Mouse (Mus musculus) MEL (cell line): ENCODE results near the gene Ppp2r5b. TPM values are rescaled to one million over a fixed set of nuclear protein-coding genes. Genes with fewer than 3 reads are reported as not detected.

Source experiments
- DNase-seq: peaks from one replicate; pipeline ENCODE4 v3.0.0; 2011; ENCODE audit warnings: low read depth, low spot score
- H3K27ac ChIP-seq: 2 replicates; pipeline ENCODE4 v1.5.1; 2012; ENCODE audit warnings: low read depth, mild to moderate bottlenecking, control low read depth, low read length, moderate library complexity; ENCODE audit not compliant: control insufficient read depth
- H3K27me3 ChIP-seq, 2 experiments: fragments of 150-350 bp in 1 of 2; sonication (generic) in 1 of 2; 2 replicates each; pipeline ENCODE4 v1.6.1; 2012; ENCODE audit warnings: low read length in 2 of 2, mild to moderate bottlenecking in 2 of 2, improper control_type of control experiment in 1 of 2, moderate library complexity in 1 of 2; ENCODE audit not compliant: insufficient read depth in 2 of 2, control insufficient read depth in 1 of 2
- H3K36me3 ChIP-seq, 2 experiments: 2 replicates each; pipeline ENCODE4 v1.6.1; 2012 to 2014; ENCODE audit warnings: low read length in 2 of 2, improper control_type of control experiment in 1 of 2, inconsistent platforms in 1 of 2, mild to moderate bottlenecking in 1 of 2; ENCODE audit not compliant: insufficient read depth in 2 of 2, control insufficient read depth in 1 of 2
- H3K4me1 ChIP-seq, 2 experiments: fragments of 150-350 bp in 1 of 2; sonication (generic) in 1 of 2; 2 replicates each; pipeline ENCODE4 v1.6.1; 2012; ENCODE audit warnings: low read length in 2 of 2, improper control_type of control experiment in 1 of 2, mild to moderate bottlenecking in 1 of 2; ENCODE audit not compliant: insufficient read depth in 2 of 2, control insufficient read depth in 1 of 2
- H3K4me3 ChIP-seq, 2 experiments: fragments of 150-350 bp in 1 of 2; sonication (generic) in 1 of 2; 2 replicates each; pipeline ENCODE4 v1.5.1; 2012; ENCODE audit warnings: low read depth in 2 of 2, low read length in 2 of 2, mild to moderate bottlenecking in 2 of 2, moderate library complexity in 2 of 2, control low read depth in 1 of 2, improper control_type of control experiment in 1 of 2; ENCODE audit not compliant: control insufficient read depth in 1 of 2, insufficient read depth in 1 of 2
- H3K79me2 ChIP-seq: 2 replicates; pipeline ENCODE4 v1.6.1; 2012; ENCODE audit warnings: mild to moderate bottlenecking, low read length, moderate library complexity; ENCODE audit not compliant: control insufficient read depth, poor library complexity, insufficient read depth
- H3K9ac ChIP-seq: 2 replicates; pipeline ENCODE4 v1.6.1; 2012; ENCODE audit warnings: low read depth, mild to moderate bottlenecking, control low read depth, low read length, moderate library complexity; ENCODE audit not compliant: control insufficient read depth, poor library complexity, severe bottlenecking
- H3K9me3 ChIP-seq: fragments of 150-350 bp; sonication (generic); replicated peaks from 2 replicates; pipeline ENCODE4 v1.6.1; 2012; ENCODE audit warnings: mild to moderate bottlenecking, low read length, improper control_type of control experiment, moderate library complexity; ENCODE audit not compliant: insufficient read depth
- BHLHE40 ChIP-seq: IDR thresholded peaks from 2 replicates; pipeline ENCODE4 v1.6.1; 2012; ENCODE audit warnings: low read depth, mild to moderate bottlenecking, inconsistent platforms, low read length, improper control_type of control experiment, borderline replicate concordance
- CHD1 ChIP-seq: IDR thresholded peaks from 2 replicates; pipeline ENCODE4 v1.6.1; 2012; ENCODE audit warnings: low read depth, mild to moderate bottlenecking, inconsistent platforms, low read length, improper control_type of control experiment
- CHD2 ChIP-seq: IDR thresholded peaks from 2 replicates; pipeline ENCODE4 v1.6.1; 2011; ENCODE audit warnings: low read length, improper control_type of control experiment
- CTCF ChIP-seq, 3 experiments: IDR thresholded peaks in 2 of 3; conservative IDR thresholded peaks in 1 of 3; 2 replicates each; pipeline ENCODE4 v1.5.1; 2011 to 2012; ENCODE audit warnings: low read length in 3 of 3, low read depth in 2 of 3, mild to moderate bottlenecking in 2 of 3, improper control_type of control experiment in 1 of 3, inconsistent platforms in 1 of 3, mixed read lengths in 1 of 3, moderate library complexity in 1 of 3; ENCODE audit not compliant: control insufficient read depth in 1 of 3, insufficient read depth in 1 of 3, poor library complexity in 1 of 3, severe bottlenecking in 1 of 3
- ELF1 ChIP-seq: IDR thresholded peaks from 2 replicates; pipeline ENCODE4 v1.6.1; 2014; ENCODE audit warnings: low read depth, mild to moderate bottlenecking, inconsistent platforms, low read length, improper control_type of control experiment, moderate library complexity
- MAFK ChIP-seq: IDR thresholded peaks from 2 replicates; pipeline ENCODE4 v1.6.1; 2011; ENCODE audit warnings: low read depth, mild to moderate bottlenecking, low read length, improper control_type of control experiment, borderline replicate concordance
- MYB ChIP-seq: IDR thresholded peaks from 2 replicates; pipeline ENCODE4 v1.6.1; 2011; ENCODE audit warnings: mild to moderate bottlenecking, low read depth, low read length, improper control_type of control experiment
- NELFE ChIP-seq: IDR thresholded peaks from 2 replicates; pipeline ENCODE4 v1.6.1; 2011; ENCODE audit warnings: low read depth, low read length, improper control_type of control experiment
- POLR2AphosphoS2 ChIP-seq: IDR thresholded peaks from 2 replicates; pipeline ENCODE4 v1.6.1; 2011; ENCODE audit warnings: low read length, improper control_type of control experiment
- POLR2AphosphoS5 ChIP-seq: IDR thresholded peaks from 2 replicates; pipeline ENCODE4 v1.6.1; 2012; ENCODE audit warnings: low read depth, borderline replicate concordance, mild to moderate bottlenecking, inconsistent platforms, low read length, moderate library complexity, mixed read lengths
- TCF12 ChIP-seq: IDR thresholded peaks from 2 replicates; pipeline ENCODE4 v1.6.1; 2014; ENCODE audit warnings: low read depth, mild to moderate bottlenecking, inconsistent platforms, low read length, improper control_type of control experiment, moderate library complexity
- UBTF ChIP-seq: IDR thresholded peaks from 2 replicates; pipeline ENCODE4 v1.6.1; 2012; ENCODE audit warnings: low read depth, mild to moderate bottlenecking, inconsistent platforms, low read length, improper control_type of control experiment, moderate library complexity, borderline replicate concordance; ENCODE audit not compliant: insufficient read depth
- USF2 ChIP-seq, 2 experiments: IDR thresholded peaks; 2 replicates each; pipeline ENCODE4 v1.6.1; 2011 to 2012; ENCODE audit warnings: improper control_type of control experiment in 2 of 2, low read length in 2 of 2, borderline replicate concordance in 1 of 2, inconsistent platforms in 1 of 2, low read depth in 1 of 2, mild to moderate bottlenecking in 1 of 2; ENCODE audit not compliant: insufficient read depth in 1 of 2
- ZC3H11A ChIP-seq: IDR thresholded peaks from 2 replicates; pipeline ENCODE4 v1.6.1; 2012; ENCODE audit warnings: low read depth, mild to moderate bottlenecking, inconsistent platforms, low read length, improper control_type of control experiment
- ZKSCAN1 ChIP-seq: IDR thresholded peaks from 2 replicates; pipeline ENCODE4 v1.6.1; 2012; ENCODE audit warnings: low read depth, mild to moderate bottlenecking, inconsistent platforms, low read length, improper control_type of control experiment, moderate library complexity
- ZNF384 ChIP-seq: IDR thresholded peaks from 2 replicates; pipeline ENCODE4 v1.6.1; 2012; ENCODE audit warnings: low read depth, mild to moderate bottlenecking, inconsistent platforms, low read length, improper control_type of control experiment
- polyA plus RNA-seq, 2 experiments: library from polyadenylated mRNA; stranded (reverse) in 1 of 2; unstranded in 1 of 2; fragments of >175 nt in 1 of 2; fragments of >200 nt in 1 of 2; gene quantifications; 2 replicates each; pipeline versions ENCODE4 v1.2.1 to v1.2.4; 2012; ENCODE audit warnings: low replicate concordance in 2 of 2, low read depth in 1 of 2; ENCODE audit not compliant: insufficient read length in 2 of 2, insufficient read depth in 1 of 2, missing spikeins in 1 of 2
- total RNA-seq: library from RNA; depleted of rRNA; stranded (reverse); fragments of 300-350 nt; gene quantifications from 2 replicates; pipeline ENCODE4 v1.2.3, GENCODE M21; 2012

Gene Ppp2r5b
- total and polyA plus RNA-seq, 3 experiments: 14.7 to 15.6 TPM; not detected in 1

DNA sequence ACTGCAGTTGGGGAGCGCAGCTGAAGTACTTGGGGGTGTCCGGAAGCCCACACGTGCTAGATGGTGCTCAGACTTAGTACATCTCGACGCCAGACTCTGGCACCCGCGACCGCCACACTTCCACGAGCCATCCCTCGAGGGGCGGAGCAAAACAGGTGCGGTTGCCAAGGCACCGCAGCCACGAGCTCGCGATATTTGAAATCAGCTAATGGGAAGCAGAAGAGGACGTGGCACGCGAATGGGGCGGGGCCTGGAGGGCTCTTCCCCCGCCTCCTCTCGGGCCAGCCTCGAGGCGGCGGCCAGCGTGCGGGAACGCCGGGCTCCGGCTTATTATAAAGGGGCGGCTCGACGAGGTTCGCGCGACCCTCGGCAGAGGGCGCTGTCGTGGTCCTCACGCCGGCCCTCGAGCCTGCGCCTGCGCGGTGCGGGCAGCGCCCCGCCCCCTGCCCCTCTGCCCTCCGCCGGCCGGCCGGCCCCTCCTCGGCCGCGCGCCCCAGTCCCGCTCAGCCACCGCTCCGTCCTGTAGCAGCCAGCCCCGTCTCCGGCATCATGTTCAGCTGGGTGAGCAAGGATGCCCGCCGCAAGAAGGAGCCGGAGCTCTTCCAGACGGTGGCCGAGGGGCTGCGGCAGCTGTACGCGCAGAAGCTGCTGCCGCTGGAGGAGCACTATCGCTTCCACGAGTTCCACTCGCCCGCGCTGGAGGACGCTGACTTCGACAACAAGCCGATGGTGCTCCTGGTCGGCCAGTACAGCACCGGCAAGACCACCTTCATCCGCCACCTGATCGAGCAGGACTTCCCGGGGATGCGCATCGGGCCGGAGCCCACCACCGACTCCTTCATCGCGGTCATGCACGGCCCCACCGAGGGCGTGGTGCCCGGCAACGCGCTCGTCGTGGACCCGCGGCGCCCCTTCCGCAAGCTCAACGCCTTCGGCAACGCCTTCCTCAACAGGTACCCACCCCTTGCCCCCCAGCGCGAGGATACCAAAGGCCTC is 41.1 kb upstream of the Ppp2r5b start, which contains the start of gene Ehd1 (continued):
- TF ChIP-seq UBTF: 0 out of 2 replicates have a peak, but pooled peaks have one; percentile 66
- TF ChIP-seq ZKSCAN1: no peak
- TF ChIP-seq MAFK: no peak
- TF ChIP-seq MYB: no peak

DNA sequence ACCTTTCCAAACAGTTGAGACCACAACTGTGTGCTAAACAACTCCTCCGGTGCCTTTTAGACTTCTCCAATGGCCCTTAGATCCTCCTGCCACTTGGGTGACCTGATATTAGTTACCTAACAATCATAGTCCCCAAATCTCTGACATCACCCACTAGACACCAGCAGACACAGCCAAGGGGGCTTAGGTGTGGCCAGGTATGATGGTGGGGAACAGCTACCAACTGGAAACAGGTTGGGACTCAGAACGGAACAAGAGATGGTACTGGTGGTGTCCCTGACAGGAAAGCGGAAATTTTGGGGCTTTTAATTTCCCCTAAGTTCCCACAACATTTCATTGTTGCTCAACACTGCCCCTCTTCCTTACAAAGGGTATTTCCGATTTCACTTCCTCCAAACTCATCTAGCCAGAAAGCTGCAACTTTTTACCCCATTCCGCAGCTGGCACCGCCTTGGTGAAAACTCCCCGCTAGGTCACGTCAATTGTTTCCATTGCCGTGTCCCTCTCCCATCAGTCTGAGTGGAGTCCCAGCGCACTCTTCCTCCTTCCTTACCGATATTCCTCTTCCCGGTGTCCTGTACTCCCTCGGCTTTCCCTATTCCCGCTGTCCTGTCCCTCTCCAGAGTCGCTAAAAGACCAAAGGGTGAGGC is 40.2 kb upstream of the Ppp2r5b start:
- TF ChIP-seq BHLHE40: 0 out of 2 replicates have a peak, but pooled peaks have one; percentile 25
- TF ChIP-seq NELFE: peak; percentile 8; the same call in 1 of the 2 replicates
- TF ChIP-seq CTCF (IDR thresholded peaks at IDR 0.05 in 2 of 3, conservative IDR thresholded peaks at IDR 0.05 in 1 of 3; ENCODE audit: control insufficient read depth in 1 of 3, insufficient read depth in 1 of 3, low read depth in 2 of 3, low read length in 3 of 3, poor library complexity in 1 of 3, severe bottlenecking in 1 of 3): peak in 1 of 3 experiments; percentile 29; a peak in 2 of 6 replicates
- no peak for TF ChIP-seq ZNF384
- 0 out of 2 replicates have a peak, but pooled peaks have one; percentile 81 for TF ChIP-seq CHD1
- peak; percentile 75 for DNase-seq
- Histone ChIP-seq H3K27ac (peak overlapping the region; percentile 56), H3K9ac (peak overlapping the region; percentile 78), H3K9me3 (no peaks in the 10 kb centered on the region), H3K79me2 (peaks cover 44% of the 10 kb centered on the region), H3K4me1 (peaks cover 12 to 34% of the 10 kb centered on the region in 2 experiments), H3K36me3 (peaks cover 0 to 25% of the 10 kb centered on the region in 2 experiments; a peak in 3 of 4 replicates), H3K27me3 (no peaks in the 10 kb centered on the region), H3K4me3 (peak overlapping the region; percentile 52 to 69)

DNA sequence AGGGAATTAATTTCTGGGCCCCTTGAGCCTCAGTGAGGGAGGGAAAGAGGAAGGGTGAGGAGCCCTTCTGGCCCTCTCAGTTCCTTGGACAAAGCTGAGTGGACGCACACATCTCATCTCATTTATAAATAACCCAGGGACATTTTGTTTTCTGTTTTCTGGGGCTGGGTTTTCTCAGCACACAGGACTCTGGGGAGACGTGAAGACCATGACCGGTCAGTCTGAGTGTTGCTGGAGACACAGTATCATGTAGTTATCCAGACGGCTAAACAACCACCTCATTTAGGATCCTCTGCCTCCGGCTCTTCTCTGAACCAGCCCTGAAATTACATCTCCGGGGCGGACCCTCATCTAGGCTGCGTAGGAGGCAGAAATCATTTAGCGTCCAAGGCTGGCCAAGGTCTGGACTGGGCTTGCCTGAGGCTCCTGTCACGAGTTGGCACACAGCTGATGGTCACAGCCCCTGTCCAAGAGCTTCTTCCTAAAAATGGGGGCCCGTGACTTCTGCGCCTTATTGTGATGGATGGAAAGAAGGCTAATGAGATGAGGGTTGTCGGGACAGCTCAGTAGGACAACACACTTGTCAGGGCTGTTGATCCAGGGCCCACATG is 38.4 kb upstream of the Ppp2r5b start:
- no peaks in the 10 kb centered on the region for H3K27me3 ChIP-seq
- H3K9ac ChIP-seq: no peak overlapping the region
- H3K9me3 ChIP-seq: no peaks in the 10 kb centered on the region
- peaks cover 0 to 14% of the 10 kb centered on the region in 2 experiments; a peak in 2 of 4 replicates for H3K36me3 ChIP-seq
- no peak overlapping the region for H3K27ac ChIP-seq
- no peak for DNase-seq
- no peak overlapping the region for H3K4me3 ChIP-seq
- H3K4me1 ChIP-seq: peaks cover 5 to 21% of the 10 kb centered on the region in 2 experiments
- H3K79me2 ChIP-seq: peaks cover 29% of the 10 kb centered on the region
- no peak for TF ChIP-seq ZNF384
- no peak for TF ChIP-seq ZKSCAN1
- no peak for TF ChIP-seq POLR2AphosphoS2
- no peak for TF ChIP-seq POLR2AphosphoS5
- TF ChIP-seq TCF12: no peak
- TF ChIP-seq CTCF (IDR thresholded peaks at IDR 0.05 in 2 of 3, conservative IDR thresholded peaks at IDR 0.05 in 1 of 3; ENCODE audit: control insufficient read depth in 1 of 3, insufficient read depth in 1 of 3, low read depth in 2 of 3, low read length in 3 of 3, poor library complexity in 1 of 3, severe bottlenecking in 1 of 3): no peak
- no peak for TF ChIP-seq ELF1
- no peak for TF ChIP-seq ZC3H11A
- TF ChIP-seq CHD1: no peak
- TF ChIP-seq NELFE: no peak
- no peak for TF ChIP-seq CHD2
- no peak for TF ChIP-seq USF2 (IDR thresholded peaks at IDR 0.05; ENCODE audit: borderline replicate concordance in 1 of 2, insufficient read depth in 1 of 2, low read depth in 1 of 2, low read length in 2 of 2)
